Mouse (Mus musculus): ENCODE measurements at regions not wholly inside any gene's neighbourhood (a gene's known extent, or its start where the extent isn't known, plus 50 kb on each side); places are given as distances from the start of the nearest gene placed in this dataset.

GRCm38 (mm10) chr10:96786903-96787571 lies 170.2 kb downstream of the Btg1 start:
- peak; percentile 70 to 74 for DNase-seq (ENCODE audit: low spot score in 2 of 2)

GRCm38 (mm10) chr10:96787572-96787946 lies 170.8 kb downstream of the Btg1 start:
- DNase-seq (ENCODE audit: low spot score in 2 of 2) = peak in 1 of 2 experiments; percentile 4

GRCm38 (mm10) chr10:96788352-96789016 lies 171.7 kb downstream of the Btg1 start:
- DNase-seq (ENCODE audit: low spot score in 2 of 2) = no peak

GRCm38 (mm10) chr10:96797116-96797515 lies 180.3 kb downstream of the Btg1 start:
- no peak for DNase-seq (ENCODE audit: low spot score in 2 of 2)

- DNase-seq (ENCODE audit: low spot score in 2 of 2) = no peak
These were observed 184.0 kb downstream of the Btg1 start for GRCm38 (mm10) chr10:96800801-96801200.

GRCm38 (mm10) chr10:96804030-96804784 lies 187.4 kb downstream of the Btg1 start:
- DNase-seq (ENCODE audit: low spot score in 2 of 2) = no peak

GRCm38 (mm10) chr10:96806579-96806978 lies 189.8 kb downstream of the Btg1 start:
- DNase-seq (ENCODE audit: low spot score in 2 of 2) = no peak

- DNase-seq (ENCODE audit: low spot score in 2 of 2) = no peak
These were observed 205.0 kb downstream of the Btg1 start for GRCm38 (mm10) chr10:96821852-96822251.

GRCm38 (mm10) chr10:96822344-96823335 lies 205.8 kb downstream of the Btg1 start:
- DNase-seq (ENCODE audit: low spot score in 2 of 2) = no peak

GRCm38 (mm10) chr10:96826234-96826788 lies 209.5 kb downstream of the Btg1 start:
- DNase-seq (ENCODE audit: low spot score in 2 of 2) = no peak

GRCm38 (mm10) chr10:96827971-96828370 lies 211.2 kb downstream of the Btg1 start:
- DNase-seq (ENCODE audit: low spot score in 2 of 2) = no peak

GRCm38 (mm10) chr10:96828581-96829246 lies 211.9 kb downstream of the Btg1 start:
- no peak for DNase-seq (ENCODE audit: low spot score in 2 of 2)

GRCm38 (mm10) chr10:96831071-96831470 lies 214.3 kb downstream of the Btg1 start:
- DNase-seq (ENCODE audit: low spot score in 2 of 2) = no peak

- DNase-seq (ENCODE audit: low spot score in 2 of 2) = no peak
These were observed 220.4 kb downstream of the Btg1 start for GRCm38 (mm10) chr10:96837230-96837629.

- DNase-seq (ENCODE audit: low spot score in 2 of 2) = no peak
These were observed 224.3 kb downstream of the Btg1 start for GRCm38 (mm10) chr10:96841128-96841527.

GRCm38 (mm10) chr10:96841956-96842355 lies 225.2 kb downstream of the Btg1 start:
- DNase-seq (ENCODE audit: low spot score in 2 of 2) = no peak

- no peak for DNase-seq (ENCODE audit: low spot score in 2 of 2)
These were observed 229.1 kb downstream of the Btg1 start for GRCm38 (mm10) chr10:96845906-96846305.

GRCm38 (mm10) chr10:96847028-96847427 lies 230.2 kb downstream of the Btg1 start:
- no peak for DNase-seq (ENCODE audit: low spot score in 2 of 2)

GRCm38 (mm10) chr10:96847433-96848165 lies 230.8 kb downstream of the Btg1 start:
- DNase-seq (ENCODE audit: low spot score in 2 of 2) = no peak

- no peak for DNase-seq (ENCODE audit: low spot score in 2 of 2)
These were observed 231.7 kb downstream of the Btg1 start for GRCm38 (mm10) chr10:96848496-96848895.

Measured in thymus, postnatal 10 days (tissue).